ENCODE assay signal across 17 mouse cellular contexts in the genomic region with DNA sequence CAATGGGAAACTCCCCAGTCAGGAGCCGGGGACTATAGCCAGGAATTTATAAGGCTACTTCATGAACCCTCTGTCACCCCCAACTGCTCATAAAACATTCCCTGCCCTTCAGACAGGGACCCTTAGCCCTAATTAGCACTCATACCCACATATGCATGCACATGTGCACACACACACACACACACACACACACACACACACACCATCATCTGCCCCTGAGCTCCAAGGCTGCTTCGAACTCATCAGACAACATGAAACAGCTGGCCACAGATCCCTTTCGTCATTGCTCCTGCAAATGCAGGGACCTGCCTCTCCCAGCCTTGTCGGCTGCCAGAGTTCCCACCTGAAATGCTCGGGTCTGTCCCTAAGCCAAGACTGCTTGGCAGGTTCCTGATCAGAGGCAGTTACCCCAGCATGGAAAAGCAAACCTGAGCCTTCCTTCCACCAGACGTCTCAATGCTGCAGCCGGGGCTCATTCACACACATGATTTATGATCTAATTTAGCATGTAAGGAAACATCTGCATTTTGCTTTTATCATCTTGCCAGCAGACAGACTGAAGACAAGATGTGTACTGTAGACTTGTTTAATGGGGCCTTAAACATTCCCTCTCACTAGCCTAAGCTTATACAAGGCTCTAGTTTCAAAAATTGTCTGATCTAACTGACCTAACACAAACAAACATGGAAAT. TPM values are rescaled to one million over a fixed set of nuclear protein-coding genes. Genes with fewer than 3 reads are reported as not detected.
DNase-seq lines count a peak whose midpoint lies in the region; ATAC-seq lines count a peak whose summit lies in the region.
"Had no signal": no experiment of that assay in that cellular context is flagged by ENCODE, and none has a peak within 500 bp of the region (broad histone marks: within the 10 kb centered on the region; RNA-seq: fewer than 3 reads in every experiment).

No protein-coding gene starts in this region.

- H3K4me2 ChIP-seq in limb, embryonic 15.5 days, result no peak overlapping the region
- H3K4me2 ChIP-seq: forebrain, embryonic 15.5 days; heart, embryonic 12.5 days; hindbrain, embryonic 15.5 days had no signal

- 6% methylated on average over 7 of the region's 7 CpGs for WGBS in limb, embryonic 15.5 days

- DNase-seq in embryo, embryonic 10 days (ENCODE audit: low spot score), result peak; percentile 6
- DNase-seq in embryo, embryonic 9.5 days (ENCODE audit: extremely low spot score), result no peak
- peak; percentile 48 for DNase-seq in kidney, postnatal 10 days
- no peak for DNase-seq in kidney, postnatal 36 days
- DNase-seq in embryo, embryonic 11 days, result peak; percentile 30
- no peak for DNase-seq in cerebellum, postnatal 4 days (ENCODE audit: low spot score in 2 of 2)
- DNase-seq in cerebellum, adult 9-10 months, result no peak
- DNase-seq: cerebellum, adult 8-10 months; gastrocnemius, postnatal 14 days; left cerebral cortex, postnatal 4 days; lung, postnatal 36 days; midbrain, embryonic 14.5 days; right cerebral cortex, adult 18-20 months had no signal

- H3K9ac ChIP-seq in limb, embryonic 15.5 days, result no peak overlapping the region
- H3K9ac ChIP-seq: forebrain, embryonic 15.5 days; heart, embryonic 12.5 days; hindbrain, embryonic 15.5 days had no signal

- peaks cover 32% of the 10 kb centered on the region for H3K4me1 ChIP-seq in limb, embryonic 15.5 days
- H3K4me1 ChIP-seq: forebrain, embryonic 15.5 days; hindbrain, embryonic 15.5 days had no signal

- no peak overlapping the region for H3K4me3 ChIP-seq in limb, embryonic 15.5 days
- H3K4me3 ChIP-seq: forebrain, embryonic 15.5 days; heart, embryonic 12.5 days; hindbrain, embryonic 15.5 days had no signal

- no peaks in the 10 kb centered on the region for H3K27me3 ChIP-seq in limb, embryonic 15.5 days
- H3K27me3 ChIP-seq: forebrain, embryonic 15.5 days; heart, embryonic 12.5 days; hindbrain, embryonic 15.5 days had no signal

- no peaks in the 10 kb centered on the region for H3K36me3 ChIP-seq in limb, embryonic 15.5 days
- H3K36me3 ChIP-seq: forebrain, embryonic 15.5 days; heart, embryonic 12.5 days; hindbrain, embryonic 15.5 days had no signal

- H3K27ac ChIP-seq in limb, embryonic 15.5 days, result no peak overlapping the region
- H3K27ac ChIP-seq: forebrain, embryonic 15.5 days; hindbrain, embryonic 15.5 days had no signal

- ATAC-seq in limb, embryonic 15.5 days (ENCODE audit: insufficient number of reproducible peaks, low FRiP score, low TSS enrichment, low read depth), result peak; percentile 68
- ATAC-seq: forebrain, embryonic 15.5 days had no signal

- H3K9me3 ChIP-seq in limb, embryonic 15.5 days, result no peaks in the 10 kb centered on the region
- H3K9me3 ChIP-seq: forebrain, embryonic 15.5 days; heart, embryonic 12.5 days; hindbrain, embryonic 15.5 days had no signal

RNA-seq across cellular contexts. Expression of a gene that starts 57.8 kb away (rescaled TPM):
- 8.1 and 9.3 TPM in 2 replicates for polyA plus RNA-seq in limb, embryonic 15.5 days (2015; fragmentation: Nextera tagmentation; extraction: Ambion mirVana)

Comparison
In these comparisons a context has a peak if more than half of its experiments do, and no peak if none do; other contexts are left out.
1. DNase-seq: peak in embryo, embryonic 10 days (single experiment), kidney, postnatal 10 days (single experiment) and embryo, embryonic 11 days (single experiment); none in embryo, embryonic 9.5 days (single experiment), kidney, postnatal 36 days (0 of 2), cerebellum, postnatal 4 days (0 of 2) and cerebellum, adult 9-10 months (single experiment).